8 mouse cellular contexts compared by ENCODE assay signal in the genomic region with DNA sequence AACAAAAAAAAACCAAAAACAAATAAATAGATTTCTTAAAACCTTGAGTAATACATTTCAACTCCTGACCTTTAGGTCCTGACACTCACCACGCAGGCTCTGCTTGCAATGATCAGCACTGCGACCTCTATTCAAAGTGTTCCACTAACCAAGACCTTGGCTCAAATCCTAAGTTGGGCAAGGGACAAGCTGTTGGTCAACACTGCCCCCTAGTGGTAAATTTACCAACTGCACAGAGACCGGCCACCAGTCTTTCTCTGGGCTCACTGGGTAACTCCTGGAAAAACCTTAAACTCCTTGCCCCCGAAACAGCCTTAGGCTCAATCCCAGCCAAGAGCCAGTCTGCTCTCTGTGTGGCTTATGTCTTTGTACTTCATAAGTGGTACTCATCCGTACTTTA. TPM values are rescaled to one million over a fixed set of nuclear protein-coding genes. Genes with fewer than 3 reads are reported as not detected.
DNase-seq lines count a peak whose midpoint lies in the region; ATAC-seq and TF ChIP-seq lines count a peak whose summit lies in the region.

No protein-coding gene starts in this region.

- TF ChIP-seq EP300 in MEL (IDR thresholded peaks at IDR 0.05; ENCODE audit: low read depth in 1 of 2, low read length in 2 of 2): no peak

- no peaks in the 10 kb centered on the region for H3K9me3 ChIP-seq in MEL (replicated peaks; ENCODE audit: insufficient read depth, low read length)
- H3K9me3 ChIP-seq in hindbrain, postnatal 0 days (ENCODE audit: low read length): no peaks in the 10 kb centered on the region
- no peaks in the 10 kb centered on the region for H3K9me3 ChIP-seq in limb, embryonic 11.5 days (ENCODE audit: control insufficient read depth, low read length)

- 13% methylated on average over 5 of the region's 5 CpGs for WGBS in hindbrain, postnatal 0 days
- 19% methylated on average over 5 of the region's 5 CpGs for WGBS in limb, embryonic 11.5 days

- peak overlapping the region; percentile 38 for H3K9ac ChIP-seq in MEL (ENCODE audit: control insufficient read depth, low read depth, low read length, poor library complexity, severe bottlenecking)
- H3K9ac ChIP-seq in hindbrain, postnatal 0 days (replicated peaks; ENCODE audit: low read length): no peak overlapping the region
- no peak overlapping the region for H3K9ac ChIP-seq in limb, embryonic 11.5 days (ENCODE audit: low read length)

- no peaks in the 10 kb centered on the region for H3K27me3 ChIP-seq in MEL (ENCODE audit: control insufficient read depth in 1 of 2, insufficient read depth in 2 of 2, low read length in 2 of 2)
- no peaks in the 10 kb centered on the region for H3K27me3 ChIP-seq in hindbrain, postnatal 0 days (ENCODE audit: insufficient read depth, low read length)
- H3K27me3 ChIP-seq in limb, embryonic 11.5 days (ENCODE audit: control insufficient read depth, insufficient read depth, low read length): no peaks in the 10 kb centered on the region

- no peak overlapping the region for H3K4me2 ChIP-seq in hindbrain, postnatal 0 days (ENCODE audit: low read depth, low read length)
- H3K4me2 ChIP-seq in limb, embryonic 11.5 days (ENCODE audit: low read depth, severe bottlenecking): no peak overlapping the region

- H3K4me1 ChIP-seq in MEL (ENCODE audit: control insufficient read depth in 1 of 2, insufficient read depth in 2 of 2, low read length in 2 of 2): peaks cover 13 to 28% of the 10 kb centered on the region in 2 experiments
- H3K4me1 ChIP-seq in hindbrain, postnatal 0 days (ENCODE audit: insufficient read depth, low read length): peaks cover 4% of the 10 kb centered on the region; the same call in 1 of the 2 replicates
- peaks cover 3% of the 10 kb centered on the region; the same call in 1 of the 2 replicates for H3K4me1 ChIP-seq in limb, embryonic 11.5 days (ENCODE audit: control insufficient read depth, insufficient read depth, low read length)

- peak; percentile 41; the same call in 1 of the 2 replicates for ATAC-seq in frontal cortex, adult (ENCODE audit: low TSS enrichment)
- peak; percentile 74; the same call in 1 of the 2 replicates for ATAC-seq in hindbrain, postnatal 0 days
- ATAC-seq in limb, embryonic 11.5 days (ENCODE audit: insufficient number of reproducible peaks, low FRiP score, low TSS enrichment, low read depth): peak; percentile 57; the same call in 1 of the 2 replicates
- ATAC-seq in neutrophil, adult 5-6 weeks (ENCODE audit: extremely low read depth, insufficient number of reproducible peaks, low FRiP score, poor library complexity, severe bottlenecking): peak; percentile 88

- DNase-seq in 3134 (ENCODE audit: extremely low read depth, insufficient read length, low spot score) (peak; percentile 42), MEL (ENCODE audit: low read depth, low spot score) (peak; percentile 96)
- peak; percentile 75 for DNase-seq in cerebellum, adult 11-12 months
- DNase-seq in hindbrain, postnatal 0 days (ENCODE audit: low spot score): peak; percentile 91
- peak; percentile 91 for DNase-seq in limb, embryonic 11.5 days (ENCODE audit: low spot score)
- DNase-seq in thymus, adult 18-20 months: peak; percentile 48 to 59

- H3K27ac ChIP-seq in MEL (ENCODE audit: control insufficient read depth, low read depth, low read length): no peak overlapping the region
- no peak overlapping the region for H3K27ac ChIP-seq in hindbrain, postnatal 0 days
- H3K27ac ChIP-seq in limb, embryonic 11.5 days (replicated peaks; ENCODE audit: low read depth, low read length): no peak overlapping the region

- peaks cover 0 to 21% of the 10 kb centered on the region in 2 experiments; a peak in 2 of 4 replicates for H3K36me3 ChIP-seq in MEL (ENCODE audit: control insufficient read depth in 1 of 2, insufficient read depth in 2 of 2, low read length in 2 of 2)
- H3K36me3 ChIP-seq in hindbrain, postnatal 0 days (ENCODE audit: insufficient read depth, low read length): no peaks in the 10 kb centered on the region
- H3K36me3 ChIP-seq in limb, embryonic 11.5 days (ENCODE audit: control insufficient read depth, insufficient read depth, low read length): no peaks in the 10 kb centered on the region

- peaks cover 2% of the 10 kb centered on the region; the same call in 1 of the 2 replicates for H3K79me2 ChIP-seq in MEL (ENCODE audit: control insufficient read depth, insufficient read depth, low read length, poor library complexity)

- H3K4me3 ChIP-seq in MEL (ENCODE audit: control insufficient read depth in 1 of 2, insufficient read depth in 1 of 2, low read depth in 2 of 2, low read length in 2 of 2): no peak overlapping the region
- no peak overlapping the region for H3K4me3 ChIP-seq in hindbrain, postnatal 0 days (ENCODE audit: low read length)
- no peak overlapping the region for H3K4me3 ChIP-seq in limb, embryonic 11.5 days (ENCODE audit: low read depth, low read length)

- TF ChIP-seq CTCF in MEL (IDR thresholded peaks at IDR 0.05 in 2 of 3, conservative IDR thresholded peaks at IDR 0.05 in 1 of 3; ENCODE audit: control insufficient read depth in 1 of 3, insufficient read depth in 1 of 3, low read depth in 2 of 3, low read length in 3 of 3, poor library complexity in 1 of 3, severe bottlenecking in 1 of 3): peak; percentile 97 to 99 (median 99)
- peak; percentile 97 for TF ChIP-seq CTCF in hindbrain, postnatal 0 days (IDR thresholded peaks at IDR 0.05; ENCODE audit: low read depth)

- no peak; the same call in none of the 2 replicates for TF ChIP-seq RAD21 in MEL (IDR thresholded peaks at IDR 0.05; ENCODE audit: low read depth, low read length)

- peak in 1 of 2 experiments; percentile 38; a peak in 1 of 4 replicates for TF ChIP-seq POLR2A in MEL (IDR thresholded peaks at IDR 0.05; ENCODE audit: control insufficient read depth in 1 of 2, insufficient read depth in 1 of 2, low read depth in 1 of 2, low read length in 2 of 2, poor library complexity in 1 of 2)

TF ChIP-seq in MEL, 35 proteins besides CTCF, POLR2A, EP300 and RAD21 (continues in another document):
- TF ChIP-seq ETS1 (IDR thresholded peaks at IDR 0.05; ENCODE audit: low read depth, low read length) (peak; percentile 43; the same call in 1 of the 2 replicates), NELFE (IDR thresholded peaks at IDR 0.05; ENCODE audit: low read depth, low read length) (no peak), NRF1 (IDR thresholded peaks at IDR 0.05; ENCODE audit: insufficient read depth, low read depth, low read length, poor library complexity, severe bottlenecking) (peak; percentile 50), MXI1 (IDR thresholded peaks at IDR 0.05; ENCODE audit: low read depth, low read length) (0 out of 2 replicates have a peak, but pooled peaks have one; percentile 23), TBP (IDR thresholded peaks at IDR 0.05; ENCODE audit: low read depth, low read length) (0 out of 2 replicates have a peak, but pooled peaks have one; percentile 45), GABPA (IDR thresholded peaks at IDR 0.05; ENCODE audit: low read depth, low read length) (no peak), POLR2AphosphoS2 (IDR thresholded peaks at IDR 0.05; ENCODE audit: low read length) (no peak), BHLHE40 (IDR thresholded peaks at IDR 0.05; ENCODE audit: borderline replicate concordance, low read depth, low read length) (no peak), ZMIZ1 (IDR thresholded peaks at IDR 0.05; ENCODE audit: low read depth, low read length) (no peak), MEF2A (IDR thresholded peaks at IDR 0.05; ENCODE audit: extremely low read depth, insufficient replicate concordance, low read depth, low read length, poor library complexity, severe bottlenecking) (no peak), MYB (IDR thresholded peaks at IDR 0.05; ENCODE audit: low read depth, low read length) (no peak), USF1 (IDR thresholded peaks at IDR 0.05; ENCODE audit: low read depth, low read length) (no peak), KAT2A (conservative IDR thresholded peaks at IDR 0.05; ENCODE audit: low read depth, low read length) (no peak), JUND (IDR thresholded peaks at IDR 0.05; ENCODE audit: low read depth, low read length) (0 out of 2 replicates have a peak, but pooled peaks have one; percentile 32), ZC3H11A (IDR thresholded peaks at IDR 0.05; ENCODE audit: low read depth, low read length) (peak; percentile 99), MYC (IDR thresholded peaks at IDR 0.05; ENCODE audit: low read depth, low read length) (peak; percentile 80), CHD1 (IDR thresholded peaks at IDR 0.05; ENCODE audit: low read depth, low read length) (no peak), RCOR1 (IDR thresholded peaks at IDR 0.05; ENCODE audit: low read depth, low read length) (no peak), SIN3A (IDR thresholded peaks at IDR 0.05; ENCODE audit: low read length) (peak; percentile 87), HCFC1 (IDR thresholded peaks at IDR 0.05; ENCODE audit: low read depth, low read length) (peak; percentile 47; the same call in 1 of the 2 replicates)

RNA-seq across cellular contexts. Expression of gene Ina, which starts 23.4 kb away (rescaled TPM):
- not detected in 2 replicates for total RNA-seq in MEL (2012; rRNA removed)
- not detected for polyA plus RNA-seq in MEL (2012; ENCODE audit: insufficient read depth in 1 of 2, insufficient read length in 2 of 2, low read depth in 1 of 2, low replicate concordance in 2 of 2, missing spikeins in 1 of 2)
- 217 and 280 TPM in 2 replicates for total RNA-seq in hindbrain, postnatal 0 days (2014; rRNA removed)
- polyA plus RNA-seq in hindbrain, postnatal 0 days (2015; fragmentation: Nextera tagmentation; extraction: Ambion mirVana): 294 and 315 TPM in 2 replicates
- polyA plus RNA-seq in limb, embryonic 11.5 days (2014; fragmentation: Nextera tagmentation; extraction: Ambion mirVana): 0.35 and 0.44 TPM in 2 replicates
- 0.23 TPM in 1 of 2 replicates, not detected in the other for total RNA-seq in neutrophil, adult 5-6 weeks (2017)

RNA-seq across cellular contexts. Expression of gene Nt5c2, which starts 23.8 kb away (rescaled TPM):
- 64.6 and 65.0 TPM in 2 replicates for total RNA-seq in MEL (2012; rRNA removed)
- polyA plus RNA-seq in MEL (2012; ENCODE audit: insufficient read depth in 1 of 2, insufficient read length in 2 of 2, low read depth in 1 of 2, low replicate concordance in 2 of 2, missing spikeins in 1 of 2): 100 to 1,000 TPM; 147 to 455 TPM
- 43.4 and 44.2 TPM in 2 replicates for total RNA-seq in hindbrain, postnatal 0 days (2014; rRNA removed)
- polyA plus RNA-seq in hindbrain, postnatal 0 days (2015; fragmentation: Nextera tagmentation; extraction: Ambion mirVana): 79.8 and 80.7 TPM in 2 replicates
- polyA plus RNA-seq in limb, embryonic 11.5 days (2014; fragmentation: Nextera tagmentation; extraction: Ambion mirVana): 75.2 and 94.6 TPM in 2 replicates
- total RNA-seq in neutrophil, adult 5-6 weeks (2017): 79.9 and 87.5 TPM in 2 replicates

RNA-seq across cellular contexts. Expression of gene Pcgf6, which starts 59.6 kb away (rescaled TPM):
- total RNA-seq in MEL (2012; rRNA removed): 29.0 and 31.1 TPM in 2 replicates
- 10 to 100 TPM in 1 of 2 experiments, not detected in 1; 47.5 TPM for polyA plus RNA-seq in MEL (2012; ENCODE audit: insufficient read depth in 1 of 2, insufficient read length in 2 of 2, low read depth in 1 of 2, low replicate concordance in 2 of 2, missing spikeins in 1 of 2)
- 12.9 and 17.9 TPM in 2 replicates for total RNA-seq in hindbrain, postnatal 0 days (2014; rRNA removed)
- 20.0 and 22.7 TPM in 2 replicates for polyA plus RNA-seq in hindbrain, postnatal 0 days (2015; fragmentation: Nextera tagmentation; extraction: Ambion mirVana)
- 36.5 and 38.9 TPM in 2 replicates for polyA plus RNA-seq in limb, embryonic 11.5 days (2014; fragmentation: Nextera tagmentation; extraction: Ambion mirVana)
- 12.4 and 14.4 TPM in 2 replicates for total RNA-seq in neutrophil, adult 5-6 weeks (2017)

Comparison
In these comparisons a context has a peak if more than half of its experiments do, and no peak if none do; other contexts are left out.
1. DNase-seq: peak in every context shown above with its lines; median percentile 96 in MEL; 91 in hindbrain, postnatal 0 days; 91 in limb, embryonic 11.5 days; 75 in cerebellum, adult 11-12 months; 54 in thymus, adult 18-20 months; 42 in 3134.
2. RNA of gene Ina, which starts 23.4 kb away (total RNA-seq): 217 to 280 TPM in hindbrain, postnatal 0 days; 0.23 TPM in neutrophil, adult 5-6 weeks and not detected in MEL; every median in the first group is over 100 times any median in the second.
3. Peak in every context shown above with its lines, with median percentiles within 50 percentile points of each other: ATAC-seq.